Mouse (Mus musculus) neural tube, embryonic 11.5 days (tissue): ENCODE results near the gene Rhbdl1. TPM values are rescaled to one million over a fixed set of nuclear protein-coding genes. Genes with fewer than 3 reads are reported as not detected.

Source experiments
- ATAC-seq: fragments of 200-750 bp; cut with Nextera tagmentation; 2 replicates; pipeline ENCODE4 v1.8.0; 2017; ENCODE audit warnings: moderate number of reproducible peaks, mild to moderate bottlenecking, moderate TSS enrichment, moderate library complexity; ENCODE audit not compliant: insufficient read depth, low FRiP score, low TSS enrichment
- DNase-seq: peaks from one replicate; pipeline ENCODE4 v3.0.0-alpha.2; 2015; ENCODE audit warnings: low spot score
- H3K27ac ChIP-seq: fragments of 300-500 bp; sonication (generic); 2 replicates; pipeline ENCODE4 v1.5.1; 2014; ENCODE audit warnings: low read depth, mild to moderate bottlenecking, low read length
- H3K27me3 ChIP-seq: fragments of 300-500 bp; sonication (generic); 2 replicates; pipeline ENCODE4 v1.6.1; 2014; ENCODE audit warnings: mild to moderate bottlenecking, low read length, mixed read lengths; ENCODE audit not compliant: control insufficient read depth, insufficient read depth
- H3K36me3 ChIP-seq: fragments of 300-500 bp; sonication (generic); 2 replicates; pipeline ENCODE4 v1.6.1; 2014; ENCODE audit warnings: mild to moderate bottlenecking, low read length, moderate library complexity, mixed read lengths; ENCODE audit not compliant: control insufficient read depth, insufficient read depth
- H3K4me1 ChIP-seq: fragments of 300-500 bp; sonication (generic); 2 replicates; pipeline ENCODE4 v1.6.1; 2014; ENCODE audit warnings: low read length, mixed read lengths; ENCODE audit not compliant: control insufficient read depth, insufficient read depth
- H3K4me2 ChIP-seq: fragments of 300-500 bp; sonication (generic); 2 replicates; pipeline ENCODE4 v1.6.1; 2014; ENCODE audit warnings: low read depth, mild to moderate bottlenecking, moderate library complexity
- H3K4me3 ChIP-seq: fragments of 300-500 bp; sonication (generic); 2 replicates; pipeline ENCODE4 v1.5.1; 2014; ENCODE audit warnings: low read depth, low read length
- H3K9ac ChIP-seq: fragments of 300-500 bp; sonication (generic); 2 replicates; pipeline ENCODE4 v1.6.1; 2014; ENCODE audit warnings: mild to moderate bottlenecking, low read length
- H3K9me3 ChIP-seq: fragments of 300-500 bp; sonication (generic); 2 replicates; pipeline ENCODE4 v1.6.1; 2016; ENCODE audit warnings: low read length; ENCODE audit not compliant: control insufficient read depth
- WGBS: fragments of 180-500 bp; shearing (Covaris S2); extraction: QIAGEN DNeasy Blood & Tissue Kit; methylation state at CpG from one replicate; pipeline ENCODE4 v1.1.7; 2014; 5-methylcytosine and 5-hydroxymethylcytosine counted together
- polyA plus RNA-seq: library from polyadenylated mRNA; unstranded; fragments of >200 nt; fragmentation: Nextera tagmentation; extraction: Ambion mirVana; gene quantifications from 2 replicates; pipeline ENCODE4 v1.2.1, GENCODE M21; 2014

The Rhbdl1 gene
- polyA plus RNA-seq, 1 experiment from 2014 or later = 4.4 TPM

DNA sequence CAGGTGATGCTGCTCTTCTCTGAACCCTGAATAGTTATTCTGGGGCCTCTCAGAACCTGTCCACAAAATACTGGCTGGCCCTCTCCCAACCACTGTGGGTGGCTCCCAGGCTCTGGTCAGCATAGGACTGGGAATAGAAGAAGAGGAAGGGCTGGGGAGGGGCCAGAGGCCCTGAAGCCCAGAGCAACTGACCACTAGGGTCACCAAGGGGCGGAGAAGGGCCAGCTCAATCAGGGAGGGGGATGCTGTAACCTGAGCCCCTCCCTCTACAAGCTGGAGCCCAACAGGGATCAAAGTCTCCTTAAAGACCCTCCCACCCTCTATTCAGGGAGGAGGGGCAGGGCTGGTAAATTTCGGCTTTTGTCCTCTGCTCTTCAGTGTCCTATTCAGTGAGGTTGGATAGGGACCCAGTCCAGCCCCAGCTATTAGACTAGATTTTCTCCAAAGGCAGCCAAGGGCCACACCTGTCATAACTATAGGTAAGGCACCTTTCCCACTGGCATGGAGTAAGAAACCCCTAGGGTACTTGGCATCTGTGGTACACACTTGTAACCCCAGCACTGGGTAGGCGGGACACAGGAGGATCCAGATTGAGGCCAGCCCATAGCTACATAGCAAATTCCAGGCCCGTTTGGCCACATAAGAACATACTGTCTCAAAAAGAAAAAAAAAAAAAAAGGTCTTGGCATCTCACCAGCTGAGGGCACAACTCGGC, 43.3 kb upstream of the Rhbdl1 start, which contains the start of gene Wfikkn1:
Gene Wfikkn1 (minus strand): TSS at position 663 of the 715 bp plus-strand sequence.
- H3K9ac ChIP-seq = peak within 1 kb of the TSS; percentile 15; the same call in 1 of the 2 replicates
- peak within 1 kb of the TSS; percentile 68 for H3K27ac ChIP-seq
- H3K27me3 ChIP-seq = no peaks in the 10 kb centered on the region
- H3K4me1 ChIP-seq = peaks cover 25% of the 10 kb centered on the region
- H3K4me2 ChIP-seq = 0 out of 2 replicates have a peak within 1 kb of the TSS, but pooled peaks have one; percentile 6
- 10% methylated on average over 5 of the region's 5 CpGs for WGBS
- no peak within 1 kb of the TSS for H3K4me3 ChIP-seq
- H3K9me3 ChIP-seq = no peaks in the 10 kb centered on the region
- peaks cover 9% of the 10 kb centered on the region; the same call in 1 of the 2 replicates for H3K36me3 ChIP-seq
- ATAC-seq (no peak), DNase-seq (no peak)

DNA sequence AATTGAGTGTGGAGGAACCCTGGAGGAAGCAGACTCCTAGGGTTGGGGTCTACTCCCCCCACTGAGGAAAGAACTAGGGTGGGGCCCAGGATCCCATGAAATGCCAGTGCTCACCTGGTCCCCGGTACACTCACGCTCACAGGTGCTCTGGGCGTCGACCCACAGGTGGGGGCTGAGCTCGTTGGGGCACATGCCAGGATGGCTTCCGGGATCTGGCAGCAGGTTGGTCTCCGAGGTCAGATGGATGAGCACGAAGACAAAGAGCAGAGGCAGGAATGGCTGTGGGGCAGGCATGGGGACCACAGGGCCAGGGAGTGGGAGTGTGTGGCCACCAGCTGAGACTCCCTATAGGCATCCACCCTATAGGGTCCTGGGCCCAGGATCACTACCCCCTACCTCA, 42.7 kb upstream of the Rhbdl1 start:
- no peak overlapping the region for H3K9ac ChIP-seq
- no peaks in the 10 kb centered on the region for H3K9me3 ChIP-seq
- DNase-seq (no peak), ATAC-seq (no peak)
- H3K4me1 ChIP-seq = peaks cover 25% of the 10 kb centered on the region
- H3K36me3 ChIP-seq = peaks cover 9% of the 10 kb centered on the region; the same call in 1 of the 2 replicates
- no peak overlapping the region for H3K27ac ChIP-seq
- H3K4me2 ChIP-seq = no peak overlapping the region
- H3K27me3 ChIP-seq = no peaks in the 10 kb centered on the region
- no peak overlapping the region for H3K4me3 ChIP-seq
- 64% methylated on average over 8 of the region's 8 CpGs for WGBS

DNA sequence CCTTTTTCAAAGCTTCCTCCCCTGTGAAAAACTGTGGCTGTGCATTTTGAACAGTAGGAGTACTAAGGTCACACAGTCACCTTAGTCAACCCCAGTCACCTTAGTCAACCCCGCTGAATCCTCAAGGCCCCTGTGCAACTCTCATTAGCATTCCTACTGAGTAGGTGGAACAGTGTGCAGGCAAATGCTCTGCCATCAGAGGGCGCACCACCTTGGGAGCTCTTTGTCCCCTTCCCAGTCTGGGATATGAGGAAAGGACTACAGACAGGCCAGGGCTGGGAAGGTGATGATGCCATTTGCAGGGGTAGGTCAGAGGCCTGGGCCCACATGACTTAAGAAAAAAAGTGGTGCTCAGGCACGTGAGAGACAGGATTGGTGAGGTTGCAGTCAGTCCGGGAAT, 42.2 kb upstream of the Rhbdl1 start:
- peaks cover 9% of the 10 kb centered on the region; the same call in 1 of the 2 replicates for H3K36me3 ChIP-seq
- no peak for ATAC-seq
- H3K27ac ChIP-seq = no peak overlapping the region
- H3K4me2 ChIP-seq = no peak overlapping the region
- H3K4me3 ChIP-seq = no peak overlapping the region
- WGBS = 41% methylated on average over 4 of the region's 4 CpGs
- peaks cover 25% of the 10 kb centered on the region for H3K4me1 ChIP-seq
- H3K9ac ChIP-seq = no peak overlapping the region
- peak; percentile 33 for DNase-seq
- H3K9me3 ChIP-seq = no peaks in the 10 kb centered on the region
- no peaks in the 10 kb centered on the region for H3K27me3 ChIP-seq

DNA sequence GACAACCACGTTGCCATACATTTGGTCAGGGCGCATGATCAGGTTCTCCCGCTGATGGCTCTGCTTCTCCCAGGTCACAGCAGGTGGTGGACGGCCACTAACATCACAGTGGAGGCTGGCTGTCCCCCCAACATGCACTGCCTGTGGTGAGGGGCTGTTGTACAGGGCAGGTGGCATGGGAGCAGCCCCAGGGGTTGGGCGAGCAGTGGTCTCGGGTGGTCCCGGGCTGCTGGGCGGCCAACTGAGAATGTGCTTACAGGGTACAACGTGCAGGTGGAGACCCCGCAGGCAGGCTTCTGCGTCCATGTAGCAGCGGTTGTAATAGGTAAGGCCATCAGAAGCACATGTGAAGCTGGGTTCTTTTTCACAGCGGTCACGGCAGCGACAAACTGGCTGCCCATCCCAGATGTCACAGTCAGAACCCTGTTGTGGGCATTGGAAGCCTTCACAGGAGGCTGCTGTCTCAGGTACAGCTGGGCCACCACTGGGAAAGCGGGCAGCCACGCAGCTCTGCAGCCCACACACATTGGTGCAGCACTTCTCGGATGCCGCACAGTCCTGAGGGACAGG, 41.6 kb upstream of the Rhbdl1 start:
- peaks cover 29% of the 10 kb centered on the region for H3K4me1 ChIP-seq
- no peak overlapping the region for H3K27ac ChIP-seq
- no peaks in the 10 kb centered on the region for H3K27me3 ChIP-seq
- DNase-seq = no peak
- WGBS = 84% methylated on average over 19 of the region's 19 CpGs
- ATAC-seq = no peak
- H3K36me3 ChIP-seq = peaks cover 9% of the 10 kb centered on the region; the same call in 1 of the 2 replicates
- no peak overlapping the region for H3K4me3 ChIP-seq
- no peak overlapping the region for H3K9ac ChIP-seq
- H3K4me2 ChIP-seq = no peak overlapping the region
- H3K9me3 ChIP-seq = no peaks in the 10 kb centered on the region

DNA sequence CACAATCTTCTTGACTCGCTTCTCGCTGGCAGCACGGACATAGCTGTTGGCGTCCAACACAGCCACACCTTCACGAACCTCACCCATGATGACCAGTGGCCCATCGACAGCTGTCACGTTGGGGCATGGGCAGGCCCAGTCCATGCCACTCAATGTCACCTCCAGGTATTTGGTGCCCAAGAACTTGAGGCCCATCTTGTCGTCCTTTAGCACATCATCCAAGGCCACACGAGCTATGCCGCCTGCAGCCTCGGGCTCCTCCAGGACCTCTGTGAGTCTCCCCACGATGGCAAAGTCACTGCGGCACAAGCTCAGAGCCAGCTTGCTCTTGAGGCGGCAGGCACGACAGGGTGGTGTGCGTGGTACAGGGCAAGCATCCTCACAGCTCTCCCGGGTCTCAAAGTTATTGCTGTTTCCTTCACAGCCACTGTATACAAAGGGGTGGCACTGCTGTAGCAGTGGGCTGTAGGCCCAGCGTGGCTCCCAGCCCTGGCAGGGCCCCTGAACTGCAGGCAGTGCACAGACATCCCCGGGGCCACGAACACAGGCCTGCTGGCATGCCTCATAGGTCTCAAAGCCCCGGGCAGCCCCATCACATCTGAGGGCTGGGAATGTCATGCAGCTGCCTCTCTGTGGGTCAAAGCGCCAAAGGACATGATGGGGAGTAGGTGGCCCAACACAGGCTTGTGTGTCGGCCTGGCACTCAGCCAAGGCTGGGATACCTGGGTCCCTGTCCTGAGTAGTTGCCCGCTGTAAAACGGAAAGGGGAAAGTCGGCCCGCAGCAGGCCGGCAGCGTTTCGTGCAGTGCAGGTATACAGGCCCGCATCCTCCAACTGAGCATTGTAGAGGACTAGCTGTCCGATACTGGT, 40.9 kb upstream of the Rhbdl1 start:
- H3K4me2 ChIP-seq = no peak overlapping the region
- H3K9me3 ChIP-seq = no peaks in the 10 kb centered on the region
- peak overlapping the region; percentile 5; the same call in 1 of the 2 replicates for H3K9ac ChIP-seq
- H3K27ac ChIP-seq = no peak overlapping the region
- H3K4me3 ChIP-seq = no peak overlapping the region
- H3K36me3 ChIP-seq = peaks cover 7% of the 10 kb centered on the region; the same call in 1 of the 2 replicates
- ATAC-seq = no peak
- peaks cover 29% of the 10 kb centered on the region for H3K4me1 ChIP-seq
- 93% methylated on average over 32 of the region's 32 CpGs for WGBS
- no peaks in the 10 kb centered on the region for H3K27me3 ChIP-seq
- DNase-seq = no peak

DNA sequence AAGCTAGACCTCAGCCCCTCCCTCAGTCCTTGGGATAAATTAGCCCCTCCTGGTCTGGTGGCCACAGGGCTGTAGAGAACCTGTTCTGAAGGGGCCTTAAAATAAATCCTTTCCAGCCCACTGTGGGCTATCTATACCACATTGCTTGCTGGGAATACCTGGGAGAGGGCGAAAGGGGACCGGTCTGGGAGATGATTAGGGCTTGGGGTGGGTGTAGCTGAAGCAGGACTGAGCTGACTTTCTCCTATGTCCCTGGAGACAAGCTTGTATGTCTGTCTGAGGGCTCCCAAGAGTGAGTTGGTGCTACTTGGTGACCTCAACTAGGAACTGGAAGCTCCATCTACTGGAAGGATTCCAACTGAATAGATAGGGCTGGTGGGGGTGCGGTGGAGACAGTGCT, 39.9 kb upstream of the Rhbdl1 start:
- Histone ChIP-seq H3K9me3 (no peaks in the 10 kb centered on the region), H3K4me3 (no peak overlapping the region), H3K27ac (no peak overlapping the region), H3K4me2 (no peak overlapping the region), H3K9ac (no peak overlapping the region), H3K27me3 (no peaks in the 10 kb centered on the region), H3K36me3 (peaks cover 7% of the 10 kb centered on the region; the same call in 1 of the 2 replicates), H3K4me1 (peaks cover 29% of the 10 kb centered on the region)
- ATAC-seq = no peak
- no peak for DNase-seq
- WGBS = 92% methylated on average over 3 of the region's 3 CpGs

DNA sequence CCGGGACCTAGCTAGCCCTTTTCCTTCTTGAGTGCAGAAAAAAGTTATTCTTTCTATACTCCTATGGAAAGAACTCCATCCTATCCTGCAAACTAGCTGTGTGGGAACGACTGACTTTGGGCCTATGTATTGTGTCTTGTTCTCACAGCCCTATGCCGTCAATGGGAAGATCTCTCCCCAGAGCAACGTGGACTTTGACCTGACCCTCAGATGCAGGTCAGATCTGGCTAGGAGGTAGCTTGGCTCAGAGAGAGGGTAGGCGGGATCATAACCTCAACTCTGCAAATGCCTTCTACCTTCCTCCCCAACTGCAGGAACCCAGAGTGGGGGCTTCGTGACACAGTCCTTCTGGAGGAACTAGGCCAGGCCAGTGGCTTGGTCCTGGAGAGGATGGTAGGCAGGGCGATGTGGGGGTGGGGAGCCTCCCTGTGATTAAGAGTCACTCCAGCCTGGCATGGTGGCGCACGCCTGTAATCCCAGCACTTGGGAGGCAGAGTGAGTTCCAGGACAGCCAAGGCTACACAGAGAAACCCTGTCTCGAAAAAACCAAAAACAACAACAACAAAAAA, 39.3 kb upstream of the Rhbdl1 start:
- peak overlapping the region; percentile 97 for H3K4me2 ChIP-seq
- H3K36me3 ChIP-seq = peaks cover 7% of the 10 kb centered on the region; the same call in 1 of the 2 replicates
- H3K4me3 ChIP-seq = peak overlapping the region; percentile 72
- H3K4me1 ChIP-seq = peaks cover 26% of the 10 kb centered on the region
- DNase-seq (no peak), ATAC-seq (no peak)
- WGBS = 55% methylated on average over 10 of the region's 10 CpGs
- no peaks in the 10 kb centered on the region for H3K27me3 ChIP-seq
- peak overlapping the region; percentile 86 for H3K9ac ChIP-seq
- no peak overlapping the region; the same call in 1 of the 2 replicates for H3K27ac ChIP-seq
- no peaks in the 10 kb centered on the region for H3K9me3 ChIP-seq
